Mouse (Mus musculus) liver, embryonic 14.5 days (tissue): ENCODE data around the gene Itgb1. TPM values are rescaled to one million over a fixed set of nuclear protein-coding genes. Genes with fewer than 3 reads are reported as not detected.

Experiments used
- ATAC-seq: fragments of 200-750 bp; cut with Nextera tagmentation; 2 replicates; pipeline ENCODE4 v1.8.0; 2017; ENCODE audit warnings: moderate number of reproducible peaks, mild to moderate bottlenecking, moderate library complexity; ENCODE audit not compliant: insufficient read depth
- DNase-seq, 3 experiments: peaks; one replicate each; pipeline ENCODE4 v3.0.0-alpha.2; 2012 to 2013; ENCODE audit warnings: low read depth in 3 of 3, low spot score in 3 of 3
- H3K27ac ChIP-seq: fragments of 300-500 bp; sonication (generic); 2 replicates; pipeline ENCODE4 v1.5.1; 2014; ENCODE audit warnings: moderate library complexity, mild to moderate bottlenecking, control low read depth, inconsistent platforms
- H3K27me3 ChIP-seq: fragments of 300-500 bp; sonication (generic); 2 replicates; pipeline ENCODE4 v1.6.1; 2014; ENCODE audit warnings: mild to moderate bottlenecking, low read length, moderate library complexity; ENCODE audit not compliant: control insufficient read depth, insufficient read depth
- H3K36me3 ChIP-seq: fragments of 300-500 bp; sonication (generic); replicated peaks from 2 replicates; pipeline ENCODE4 v1.6.1; 2014; ENCODE audit warnings: low read depth; ENCODE audit not compliant: control insufficient read depth, insufficient read depth
- H3K4me1 ChIP-seq, 2 experiments: fragments of 200-500 bp in 1 of 2; fragments of 300-500 bp in 1 of 2; sonication (generic) in 1 of 2; replicated peaks; 2 replicates each; pipeline ENCODE4 v1.6.1; 2012 to 2014; ENCODE audit warnings: antibody characterized with exemption in 1 of 2, inconsistent platforms in 1 of 2, low read length in 1 of 2; ENCODE audit not compliant: control insufficient read depth in 2 of 2, insufficient read depth in 2 of 2
- H3K4me2 ChIP-seq: fragments of 300-500 bp; sonication (generic); 2 replicates; pipeline ENCODE4 v1.6.1; 2014; ENCODE audit warnings: low read depth, mild to moderate bottlenecking, control low read depth, moderate library complexity
- H3K4me3 ChIP-seq, 2 experiments: fragments of 200-500 bp in 1 of 2; fragments of 300-500 bp in 1 of 2; sonication (generic) in 1 of 2; 2 replicates each; pipeline ENCODE4 v1.5.1; 2012 to 2014; ENCODE audit warnings: low read depth in 2 of 2, low read length in 2 of 2, mild to moderate bottlenecking in 2 of 2, control low read depth in 1 of 2, inconsistent platforms in 1 of 2, moderate library complexity in 1 of 2; ENCODE audit not compliant: insufficient read depth in 1 of 2
- H3K9ac ChIP-seq: fragments of 300-500 bp; sonication (generic); replicated peaks from 2 replicates; pipeline ENCODE4 v1.6.1; 2014; ENCODE audit warnings: mild to moderate bottlenecking, control low read depth, moderate library complexity
- H3K9me3 ChIP-seq: fragments of 300-500 bp; sonication (generic); 2 replicates; pipeline ENCODE4 v1.6.1; 2016; ENCODE audit warnings: low read length, mixed read lengths; ENCODE audit not compliant: control insufficient read depth
- CTCF ChIP-seq: IDR thresholded peaks from 2 replicates; pipeline ENCODE4 v1.5.1; 2016; ENCODE audit warnings: antibody characterized with exemption, low read depth, control low read depth
- EP300 ChIP-seq: IDR thresholded peaks from 2 replicates; pipeline ENCODE4 v1.6.1; 2016; ENCODE audit warnings: antibody characterized with exemption, low read depth
- WGBS: fragments of 180-500 bp; shearing (Covaris S2); extraction: QIAGEN DNeasy Blood & Tissue Kit; methylation state at CpG from one replicate; pipeline ENCODE4 v1.1.7; 2014; ENCODE audit not compliant: insufficient replicate concordance; 5-methylcytosine and 5-hydroxymethylcytosine counted together
- polyA plus RNA-seq, 2 experiments: library from polyadenylated mRNA; depleted of rRNA in 1 of 2; stranded (reverse) in 1 of 2; unstranded in 1 of 2; fragments of >200 nt; fragmentation: Nextera tagmentation in 1 of 2; extraction: Ambion mirVana in 1 of 2; gene quantifications; 2 replicates each; pipeline versions ENCODE4 v1.2.1 to v1.2.3; 2012 to 2014

Gene Itgb1
- polyA plus RNA-seq, 2 experiments, result 42.4 to 74.1 TPM

DNA sequence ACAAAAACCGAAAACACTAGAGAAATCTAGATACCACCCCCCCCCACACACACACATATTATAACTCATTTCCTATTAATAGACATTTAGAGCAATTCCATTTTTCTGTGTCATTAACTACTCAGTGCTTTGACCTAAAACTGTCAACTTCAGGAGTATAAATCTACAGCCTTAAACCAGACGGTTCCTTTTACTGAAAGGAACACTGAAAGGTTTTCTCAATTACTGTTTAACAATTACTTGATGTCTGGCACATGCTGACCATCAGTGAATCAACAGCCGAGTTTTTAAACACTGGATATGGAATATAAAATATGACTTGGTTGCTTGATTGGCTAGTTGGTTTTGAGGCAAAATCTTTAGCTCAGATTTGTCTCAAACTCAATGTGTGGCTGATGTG, 23.3 kb upstream of the Itgb1 start:
- ATAC-seq (no peak), DNase-seq (no peak)
- H3K9ac ChIP-seq, result no peak overlapping the region
- no peaks in the 10 kb centered on the region for H3K4me1 ChIP-seq
- WGBS, result 44% methylated on average over 3 of the region's 3 CpGs
- no peak overlapping the region for H3K27ac ChIP-seq
- H3K9me3 ChIP-seq, result no peaks in the 10 kb centered on the region
- no peak overlapping the region for H3K4me2 ChIP-seq
- no peaks in the 10 kb centered on the region for H3K27me3 ChIP-seq
- TF ChIP-seq CTCF (no peak), EP300 (no peak)
- H3K36me3 ChIP-seq, result no peaks in the 10 kb centered on the region
- H3K4me3 ChIP-seq, result no peak overlapping the region

DNA sequence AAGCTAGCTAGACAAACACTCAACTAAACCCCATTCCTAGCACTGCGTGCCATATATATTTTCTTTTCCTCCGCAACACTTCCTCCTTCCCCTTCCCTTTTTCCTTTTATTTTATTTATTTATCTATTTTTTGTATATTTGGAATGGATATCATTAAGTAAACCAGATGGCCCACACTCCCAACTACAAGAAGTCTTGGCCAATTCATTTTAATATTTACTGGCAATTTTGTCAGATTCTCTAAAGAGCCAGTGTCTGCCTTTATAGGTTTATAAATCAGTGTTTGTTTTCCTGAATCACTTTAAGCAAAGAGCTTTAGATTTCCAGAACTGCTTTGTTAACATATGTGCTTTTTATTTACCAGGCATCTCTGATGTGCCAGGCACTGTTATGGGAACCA, 22.8 kb upstream of the Itgb1 start:
- no peak for ATAC-seq
- no peaks in the 10 kb centered on the region for H3K27me3 ChIP-seq
- H3K4me3 ChIP-seq, result no peak overlapping the region
- H3K36me3 ChIP-seq, result no peaks in the 10 kb centered on the region
- no peak overlapping the region for H3K27ac ChIP-seq
- H3K4me2 ChIP-seq, result no peak overlapping the region
- no peak for DNase-seq
- H3K9me3 ChIP-seq, result no peaks in the 10 kb centered on the region
- no peak overlapping the region for H3K9ac ChIP-seq
- no peaks in the 10 kb centered on the region for H3K4me1 ChIP-seq
- TF ChIP-seq CTCF (no peak), EP300 (no peak)
- WGBS, result 83% methylated on average over 2 of the region's 2 CpGs

DNA sequence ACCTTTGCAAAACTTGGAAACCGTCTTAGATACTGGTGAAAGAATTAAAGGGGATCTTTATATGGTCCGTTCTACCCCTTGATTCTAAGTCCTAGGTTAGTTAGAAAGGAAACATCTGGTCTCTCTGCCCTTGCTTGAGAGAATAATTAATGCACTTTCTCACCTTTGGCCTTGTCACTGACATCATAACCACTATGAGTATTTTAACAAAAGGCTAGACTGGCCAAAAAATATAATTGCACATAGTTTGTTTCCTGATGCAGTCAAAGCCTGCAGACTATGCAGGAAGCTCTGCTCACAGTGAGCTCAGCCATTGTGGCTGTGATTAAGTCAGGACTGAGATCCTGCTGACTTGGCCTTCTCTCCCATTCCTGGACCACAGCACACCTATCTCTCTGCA, 22.3 kb upstream of the Itgb1 start:
- Histone ChIP-seq H3K4me3 (no peak overlapping the region), H3K27ac (no peak overlapping the region), H3K4me2 (no peak overlapping the region), H3K9ac (no peak overlapping the region), H3K9me3 (no peaks in the 10 kb centered on the region), H3K36me3 (no peaks in the 10 kb centered on the region), H3K27me3 (no peaks in the 10 kb centered on the region), H3K4me1 (no peaks in the 10 kb centered on the region)
- TF ChIP-seq CTCF (no peak), EP300 (no peak)
- DNase-seq (no peak), ATAC-seq (no peak)
- WGBS, result 43% methylated on average over 2 of the region's 2 CpGs

DNA sequence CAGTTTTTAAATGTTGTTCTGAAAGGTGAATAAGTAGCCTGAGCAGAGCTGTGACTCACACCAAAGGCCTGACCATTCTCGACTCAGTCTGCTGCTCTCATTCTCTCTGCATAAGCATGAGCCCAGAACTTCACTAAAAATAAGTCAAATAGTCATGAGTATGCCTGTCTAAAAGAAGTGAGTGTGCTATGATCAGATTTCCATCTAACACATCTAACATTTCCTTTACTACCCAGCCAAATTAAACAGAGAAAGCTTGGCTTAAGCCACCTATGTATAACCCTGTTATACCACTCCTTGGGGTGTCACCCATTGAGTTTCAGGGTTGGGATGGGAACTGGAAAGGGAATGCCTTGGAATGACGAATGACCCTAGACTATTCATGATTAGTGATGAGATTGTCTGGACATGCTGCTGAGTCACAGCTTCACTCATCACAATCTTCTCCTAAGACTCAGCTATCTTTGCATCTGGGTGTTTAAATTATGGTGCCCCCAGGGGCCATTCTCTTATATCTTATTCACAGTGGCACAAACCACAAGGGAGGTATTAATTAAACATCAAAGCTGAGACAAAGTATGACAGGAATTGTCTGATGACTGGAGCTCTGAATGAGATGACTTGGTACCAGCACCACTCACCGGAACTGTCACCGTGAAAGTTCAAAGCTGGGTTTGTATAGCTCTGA, 18.7 kb upstream of the Itgb1 start:
- Histone ChIP-seq H3K9me3 (no peaks in the 10 kb centered on the region), H3K36me3 (no peaks in the 10 kb centered on the region), H3K27ac (no peak overlapping the region), H3K4me2 (no peak overlapping the region), H3K27me3 (no peaks in the 10 kb centered on the region), H3K4me1 (no peaks in the 10 kb centered on the region), H3K9ac (no peak overlapping the region), H3K4me3 (no peak overlapping the region)
- WGBS, result 63% methylated on average over 4 of the region's 4 CpGs
- ATAC-seq (no peak), DNase-seq (no peak)
- TF ChIP-seq CTCF (no peak), EP300 (no peak)

DNA sequence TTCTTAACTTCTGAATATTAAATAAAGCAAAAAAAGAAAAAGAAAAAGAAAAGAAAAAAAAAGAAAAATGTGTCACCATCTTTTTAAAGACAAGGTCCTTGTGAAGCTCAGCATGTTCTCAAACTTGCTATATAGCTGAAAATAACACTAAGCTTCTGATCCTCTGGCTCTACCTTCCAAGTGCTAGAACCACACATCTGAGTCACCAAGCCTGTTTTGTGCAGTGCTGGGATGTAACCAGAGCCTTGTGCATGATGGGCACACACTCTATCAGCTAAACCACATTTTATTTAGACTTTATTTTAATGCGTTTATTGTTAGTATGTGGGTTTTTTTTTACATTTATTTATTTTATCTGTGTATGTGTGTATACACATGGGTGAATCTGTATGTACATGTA, 13.6 kb upstream of the Itgb1 start:
- 68% methylated on average over 1 of the region's 1 CpGs for WGBS
- Histone ChIP-seq H3K9ac (no peak overlapping the region), H3K4me1 (no peaks in the 10 kb centered on the region; a peak in 1 of 4 replicates), H3K27me3 (no peaks in the 10 kb centered on the region), H3K4me3 (no peak overlapping the region), H3K36me3 (no peaks in the 10 kb centered on the region), H3K9me3 (no peaks in the 10 kb centered on the region), H3K27ac (no peak overlapping the region), H3K4me2 (no peak overlapping the region)
- TF ChIP-seq EP300 (no peak), CTCF (no peak)
- no peak for DNase-seq
- ATAC-seq, result no peak
